Mouse (Mus musculus): ENCODE measurements at regions not wholly inside any gene's neighbourhood (a gene's known extent, or its start where the extent isn't known, plus 50 kb on each side); places are given as distances from the start of the nearest gene placed in this dataset.

DNA sequence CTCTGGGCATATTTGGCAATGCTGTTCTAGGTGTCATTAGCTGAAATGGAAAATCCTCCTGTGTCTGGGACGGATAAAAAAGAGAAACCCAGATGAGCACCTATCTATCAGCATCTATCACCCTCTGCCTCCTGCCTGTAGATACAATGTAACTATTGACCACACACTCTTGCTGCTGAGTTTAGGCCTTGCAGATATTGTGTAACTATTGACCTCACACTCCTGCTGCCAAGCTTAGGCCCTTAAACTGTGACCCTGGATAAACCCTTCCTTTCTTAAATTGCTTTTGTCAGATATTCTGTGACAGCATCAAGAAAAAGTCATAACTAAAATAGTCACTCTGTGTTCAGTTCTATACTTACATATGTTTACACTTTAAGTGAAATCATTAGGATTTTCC is 81.9 kb upstream of the Nrp1 start:
- no peaks in the 10 kb centered on the region for H3K9me3 ChIP-seq (replicated peaks; ENCODE audit: control insufficient read depth, low read length)
- no peak overlapping the region for H3K27ac ChIP-seq (ENCODE audit: low read length)
- no peaks in the 10 kb centered on the region for H3K4me1 ChIP-seq (ENCODE audit: control insufficient read depth, insufficient read depth, low read length)
- H3K4me2 ChIP-seq (ENCODE audit: low read depth, low read length) = no peak overlapping the region
- WGBS = 79% methylated on average over 1 of the region's 1 CpGs
- H3K27me3 ChIP-seq (ENCODE audit: control insufficient read depth, insufficient read depth, low read length) = no peaks in the 10 kb centered on the region
- H3K36me3 ChIP-seq (ENCODE audit: control insufficient read depth, insufficient read depth, low read length) = no peaks in the 10 kb centered on the region
- ATAC-seq (ENCODE audit: insufficient read depth, low FRiP score) = no peak
- H3K4me3 ChIP-seq (replicated peaks; ENCODE audit: low read length) = no peak overlapping the region
- no peak overlapping the region for H3K9ac ChIP-seq (ENCODE audit: low read length)

DNA sequence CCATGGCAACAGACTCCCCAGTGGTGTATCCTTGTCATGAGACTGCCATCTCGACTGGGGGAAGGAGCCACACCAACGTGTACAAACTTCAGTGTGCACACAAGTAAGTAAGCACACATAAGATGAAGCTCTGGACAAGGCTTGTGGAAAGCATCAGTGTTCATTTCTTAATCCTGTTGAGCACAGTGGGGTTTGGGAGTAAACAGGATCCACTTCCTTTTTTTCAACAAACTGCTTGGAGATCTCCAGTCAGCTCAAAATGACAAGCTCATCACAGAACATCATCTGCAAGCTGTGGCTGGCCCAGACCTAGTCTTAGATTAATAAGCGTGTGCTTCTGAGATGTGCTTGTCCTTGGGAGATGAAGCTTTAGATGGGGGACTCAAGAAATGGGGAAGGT is 75.6 kb upstream of the Nrp1 start:
- Histone ChIP-seq H3K4me3 (replicated peaks; ENCODE audit: low read length) (no peak overlapping the region), H3K9ac (ENCODE audit: low read length) (no peak overlapping the region), H3K4me1 (ENCODE audit: control insufficient read depth, insufficient read depth, low read length) (no peaks in the 10 kb centered on the region), H3K36me3 (ENCODE audit: control insufficient read depth, insufficient read depth, low read length) (no peaks in the 10 kb centered on the region), H3K27ac (ENCODE audit: low read length) (no peak overlapping the region), H3K27me3 (ENCODE audit: control insufficient read depth, insufficient read depth, low read length) (no peaks in the 10 kb centered on the region), H3K4me2 (ENCODE audit: low read depth, low read length) (no peak overlapping the region), H3K9me3 (replicated peaks; ENCODE audit: control insufficient read depth, low read length) (no peaks in the 10 kb centered on the region)
- WGBS = 62% methylated on average over 3 of the region's 3 CpGs
- no peak for ATAC-seq (ENCODE audit: insufficient read depth, low FRiP score)

DNA sequence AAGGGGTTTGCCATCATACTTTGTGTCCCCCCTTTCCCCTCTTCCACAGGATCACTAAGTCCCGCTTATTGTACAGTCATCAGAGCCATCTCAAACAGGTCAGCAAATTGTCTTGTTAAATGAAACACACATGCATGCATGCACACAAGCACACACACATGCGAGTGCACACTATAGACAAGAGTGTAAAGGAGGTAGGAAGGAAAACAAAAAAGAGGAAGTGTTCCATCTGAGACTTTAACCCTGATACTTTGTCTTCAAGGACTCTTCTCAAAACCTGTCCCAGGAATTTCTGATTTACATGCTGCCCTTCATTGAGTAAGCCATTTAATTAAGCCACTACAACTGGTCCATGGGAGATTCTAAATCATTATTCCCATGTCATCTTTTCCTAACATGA is 75.0 kb upstream of the Nrp1 start:
- Histone ChIP-seq H3K4me1 (ENCODE audit: control insufficient read depth, insufficient read depth, low read length) (no peaks in the 10 kb centered on the region), H3K27ac (ENCODE audit: low read length) (no peak overlapping the region), H3K27me3 (ENCODE audit: control insufficient read depth, insufficient read depth, low read length) (no peaks in the 10 kb centered on the region), H3K9ac (ENCODE audit: low read length) (no peak overlapping the region), H3K4me2 (ENCODE audit: low read depth, low read length) (no peak overlapping the region), H3K4me3 (replicated peaks; ENCODE audit: low read length) (no peak overlapping the region), H3K36me3 (ENCODE audit: control insufficient read depth, insufficient read depth, low read length) (no peaks in the 10 kb centered on the region), H3K9me3 (replicated peaks; ENCODE audit: control insufficient read depth, low read length) (no peaks in the 10 kb centered on the region)
- WGBS = 90% methylated on average over 2 of the region's 2 CpGs
- no peak for ATAC-seq (ENCODE audit: insufficient read depth, low FRiP score)

DNA sequence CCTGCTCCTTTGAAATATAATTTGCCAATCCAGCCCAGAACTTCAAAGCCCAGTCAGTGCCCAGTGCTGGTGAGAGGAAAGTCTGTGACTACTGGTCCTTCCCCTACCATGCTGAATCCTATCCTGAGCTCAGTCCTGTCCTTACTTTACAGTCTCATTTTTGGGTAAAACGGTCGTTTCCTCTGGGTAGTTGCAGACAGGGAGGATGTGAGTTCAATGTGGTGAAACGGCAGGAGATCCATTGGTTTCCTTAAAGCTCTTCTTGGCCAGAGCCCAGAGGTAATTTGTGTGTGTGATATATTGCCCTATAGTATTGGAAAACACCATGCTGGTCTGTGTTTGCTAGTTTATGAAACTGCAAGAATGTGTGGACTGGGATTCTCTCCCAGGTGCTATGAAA is 73.6 kb upstream of the Nrp1 start:
- H3K9me3 ChIP-seq (replicated peaks; ENCODE audit: control insufficient read depth, low read length) = no peaks in the 10 kb centered on the region
- 49% methylated on average over 3 of the region's 3 CpGs for WGBS
- no peak overlapping the region for H3K4me2 ChIP-seq (ENCODE audit: low read depth, low read length)
- H3K9ac ChIP-seq (ENCODE audit: low read length) = no peak overlapping the region
- H3K27ac ChIP-seq (ENCODE audit: low read length) = no peak overlapping the region
- no peaks in the 10 kb centered on the region for H3K4me1 ChIP-seq (ENCODE audit: control insufficient read depth, insufficient read depth, low read length)
- H3K4me3 ChIP-seq (replicated peaks; ENCODE audit: low read length) = no peak overlapping the region
- ATAC-seq (ENCODE audit: insufficient read depth, low FRiP score) = no peak
- no peaks in the 10 kb centered on the region for H3K27me3 ChIP-seq (ENCODE audit: control insufficient read depth, insufficient read depth, low read length)
- no peaks in the 10 kb centered on the region for H3K36me3 ChIP-seq (ENCODE audit: control insufficient read depth, insufficient read depth, low read length)

DNA sequence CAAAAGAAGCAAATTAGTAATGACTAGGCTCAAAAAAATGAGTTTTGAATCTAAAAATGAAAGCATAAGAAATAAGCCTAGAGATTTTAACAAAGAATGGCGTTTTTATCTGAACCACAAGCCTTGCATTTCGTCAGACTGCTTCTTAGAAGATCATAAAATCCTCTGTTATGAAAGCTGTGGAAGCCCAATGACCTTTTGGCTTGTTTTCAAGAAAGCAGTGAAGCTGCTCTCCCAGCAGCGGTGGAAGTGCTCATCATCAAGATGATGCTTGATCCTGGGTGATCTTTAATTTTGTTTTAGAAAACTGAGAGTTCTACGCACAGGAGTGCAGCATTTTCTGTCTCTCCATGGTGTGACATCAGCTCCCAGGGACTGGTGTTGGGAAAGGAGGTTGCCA is 68.3 kb upstream of the Nrp1 start:
- whole genome bisulfite sequencing = 47% methylated on average over 4 of the region's 4 CpGs
- Histone ChIP-seq H3K9me3 (replicated peaks; ENCODE audit: control insufficient read depth, low read length) (no peaks in the 10 kb centered on the region), H3K36me3 (ENCODE audit: control insufficient read depth, insufficient read depth, low read length) (no peaks in the 10 kb centered on the region), H3K27me3 (ENCODE audit: control insufficient read depth, insufficient read depth, low read length) (no peaks in the 10 kb centered on the region), H3K27ac (ENCODE audit: low read length) (no peak overlapping the region), H3K4me2 (ENCODE audit: low read depth, low read length) (no peak overlapping the region), H3K4me1 (ENCODE audit: control insufficient read depth, insufficient read depth, low read length) (no peaks in the 10 kb centered on the region), H3K4me3 (replicated peaks; ENCODE audit: low read length) (no peak overlapping the region), H3K9ac (ENCODE audit: low read length) (no peak overlapping the region)
- ATAC-seq (ENCODE audit: insufficient read depth, low FRiP score) = no peak

DNA sequence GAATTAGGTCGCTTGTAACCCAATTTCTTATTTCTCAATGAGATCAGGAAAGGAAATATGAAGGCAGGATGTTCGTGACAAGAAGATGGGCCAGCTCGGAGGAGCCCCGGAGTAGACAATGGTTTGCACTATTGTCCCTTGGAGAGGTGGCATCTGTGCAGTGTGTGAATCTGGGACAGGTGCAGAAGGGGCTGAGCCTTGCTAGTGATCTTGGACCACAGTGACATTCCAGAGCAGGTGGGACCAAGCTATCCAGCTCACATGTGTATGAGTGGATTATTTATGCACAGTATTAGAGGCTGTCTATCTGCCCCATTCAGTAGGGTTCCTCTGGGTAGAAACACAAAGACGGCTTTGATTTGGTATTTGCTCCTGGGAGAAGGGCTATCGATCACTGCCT is 66.0 kb upstream of the Nrp1 start:
- Histone ChIP-seq H3K9me3 (replicated peaks; ENCODE audit: control insufficient read depth, low read length) (no peaks in the 10 kb centered on the region), H3K27ac (ENCODE audit: low read length) (no peak overlapping the region), H3K4me1 (ENCODE audit: control insufficient read depth, insufficient read depth, low read length) (no peaks in the 10 kb centered on the region), H3K4me3 (replicated peaks; ENCODE audit: low read length) (no peak overlapping the region), H3K27me3 (ENCODE audit: control insufficient read depth, insufficient read depth, low read length) (no peaks in the 10 kb centered on the region), H3K36me3 (ENCODE audit: control insufficient read depth, insufficient read depth, low read length) (no peaks in the 10 kb centered on the region), H3K9ac (ENCODE audit: low read length) (no peak overlapping the region), H3K4me2 (ENCODE audit: low read depth, low read length) (no peak overlapping the region)
- ATAC-seq (ENCODE audit: insufficient read depth, low FRiP score) = no peak
- WGBS = 81% methylated on average over 6 of the region's 6 CpGs

DNA sequence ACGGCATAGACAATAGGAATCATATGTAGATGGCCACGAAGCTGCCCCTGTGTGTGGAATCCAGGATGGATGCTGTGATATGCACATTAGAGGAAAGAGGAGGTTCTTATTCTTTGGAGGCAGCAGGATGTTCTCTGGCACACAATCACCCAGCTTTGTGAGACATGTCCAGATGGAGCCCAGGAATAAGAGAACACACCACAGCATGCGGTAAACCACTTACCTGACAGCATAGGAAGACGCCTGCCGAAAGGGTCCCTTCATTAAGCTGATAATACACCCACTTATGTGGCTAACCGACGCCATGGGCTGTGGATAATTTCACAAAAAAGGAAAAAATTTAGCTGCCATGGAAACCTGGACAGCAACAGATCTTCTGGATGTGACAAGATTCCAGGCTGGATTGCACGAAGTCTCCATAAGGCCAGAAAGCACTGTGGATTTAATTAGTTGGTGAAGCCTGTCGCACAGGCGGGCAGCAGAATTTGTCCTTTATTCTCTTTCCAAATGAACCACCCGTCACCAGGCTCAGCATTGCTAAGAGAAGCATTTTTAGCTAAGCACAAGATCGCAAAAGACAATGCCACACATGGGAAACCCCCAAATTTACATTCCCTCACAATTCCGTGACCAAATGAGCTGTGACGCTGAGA is 61.5 kb upstream of the Nrp1 start:
- H3K9me3 ChIP-seq (replicated peaks; ENCODE audit: control insufficient read depth, low read length) = no peaks in the 10 kb centered on the region
- no peaks in the 10 kb centered on the region for H3K36me3 ChIP-seq (ENCODE audit: control insufficient read depth, insufficient read depth, low read length)
- H3K4me1 ChIP-seq (ENCODE audit: control insufficient read depth, insufficient read depth, low read length) = no peaks in the 10 kb centered on the region
- no peak for ATAC-seq (ENCODE audit: insufficient read depth, low FRiP score)
- no peak overlapping the region for H3K4me3 ChIP-seq (replicated peaks; ENCODE audit: low read length)
- H3K9ac ChIP-seq (ENCODE audit: low read length) = no peak overlapping the region
- no peak overlapping the region for H3K27ac ChIP-seq (ENCODE audit: low read length)
- no peak overlapping the region for H3K4me2 ChIP-seq (ENCODE audit: low read depth, low read length)
- 85% methylated on average over 14 of the region's 14 CpGs for WGBS
- H3K27me3 ChIP-seq (ENCODE audit: control insufficient read depth, insufficient read depth, low read length) = no peaks in the 10 kb centered on the region

DNA sequence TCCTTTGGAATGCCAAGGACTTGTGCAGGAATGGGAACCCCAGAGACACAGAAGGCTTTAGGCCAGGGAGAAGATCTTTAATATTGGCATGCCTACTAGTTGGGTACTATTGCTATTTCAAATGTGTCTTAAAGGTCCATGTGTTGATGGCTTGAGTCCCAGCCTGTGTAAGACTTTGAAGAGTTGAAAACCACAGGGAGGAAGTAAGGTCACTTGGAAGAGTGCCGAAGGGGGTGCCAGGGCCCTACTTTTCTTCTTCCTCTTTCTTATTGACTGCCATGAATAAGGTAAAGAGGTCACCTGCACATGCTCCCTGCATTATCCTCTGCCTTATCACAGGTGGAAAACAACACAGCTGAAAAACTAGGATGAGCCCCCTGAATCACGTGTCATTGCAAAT is 56.1 kb upstream of the Nrp1 start:
- H3K9ac ChIP-seq (ENCODE audit: low read length) = no peak overlapping the region
- no peak for ATAC-seq (ENCODE audit: insufficient read depth, low FRiP score)

More for the DNA sequence above, 56.1 kb upstream of the Nrp1 start:
- H3K4me1 ChIP-seq (ENCODE audit: control insufficient read depth, insufficient read depth, low read length) = no peaks in the 10 kb centered on the region
- H3K9me3 ChIP-seq (replicated peaks; ENCODE audit: control insufficient read depth, low read length) = no peaks in the 10 kb centered on the region
- no peaks in the 10 kb centered on the region for H3K36me3 ChIP-seq (ENCODE audit: control insufficient read depth, insufficient read depth, low read length)
- no peak overlapping the region for H3K27ac ChIP-seq (ENCODE audit: low read length)
- no peak overlapping the region for H3K4me2 ChIP-seq (ENCODE audit: low read depth, low read length)
- no peak overlapping the region for H3K4me3 ChIP-seq (replicated peaks; ENCODE audit: low read length)
- no peaks in the 10 kb centered on the region for H3K27me3 ChIP-seq (ENCODE audit: control insufficient read depth, insufficient read depth, low read length)
- WGBS = 66% methylated on average over 2 of the region's 2 CpGs

Measured in stomach, embryonic 16.5 days (tissue).